Mouse (Mus musculus): ENCODE measurements around the gene Mb21d2. TPM values are rescaled to one million over a fixed set of nuclear protein-coding genes. Genes with fewer than 3 reads are reported as not detected.

The Mb21d2 gene
- polyA plus RNA-seq, 1 experiment from 2014 or later: 8.1 TPM

DNA sequence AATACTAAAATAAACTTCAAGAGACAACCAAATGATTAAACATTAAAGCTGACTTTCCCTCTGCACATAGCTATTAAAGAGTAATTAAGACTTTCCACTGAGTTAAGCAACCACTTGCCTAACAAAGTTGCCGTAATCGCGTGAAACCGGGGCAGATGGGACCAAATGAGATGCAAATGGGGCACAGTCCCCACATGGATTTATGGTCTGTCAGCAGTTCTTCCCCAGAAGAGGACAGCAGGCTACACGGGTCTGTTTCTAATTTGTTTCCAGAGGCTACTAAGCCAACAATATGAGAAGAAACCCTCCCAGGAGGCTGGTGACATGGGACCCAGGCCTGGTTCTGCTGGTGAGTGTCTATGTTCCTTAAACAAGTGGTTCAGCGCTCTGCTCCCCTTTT, 34.6 kb downstream of the Mb21d2 start:
- H3K9me3 ChIP-seq (ENCODE audit: control insufficient read depth, low read length): no peaks in the 10 kb centered on the region; the same call in 1 of the 2 replicates
- no peak overlapping the region for H3K4me2 ChIP-seq (ENCODE audit: low read depth, severe bottlenecking)
- H3K9ac ChIP-seq (ENCODE audit: low read length): no peak overlapping the region
- peaks cover 35% of the 10 kb centered on the region for H3K4me1 ChIP-seq (ENCODE audit: control insufficient read depth, insufficient read depth, low read length)
- ATAC-seq (ENCODE audit: insufficient number of reproducible peaks, low FRiP score, low TSS enrichment, low read depth) (no peak), DNase-seq (ENCODE audit: low spot score) (no peak)
- no peak overlapping the region for H3K4me3 ChIP-seq (ENCODE audit: low read depth, low read length)
- no peaks in the 10 kb centered on the region for H3K36me3 ChIP-seq (ENCODE audit: control insufficient read depth, insufficient read depth, low read length)
- 15% methylated on average over 6 of the region's 6 CpGs for WGBS
- no peak overlapping the region for H3K27ac ChIP-seq (replicated peaks; ENCODE audit: low read depth, low read length)
- no peaks in the 10 kb centered on the region for H3K27me3 ChIP-seq (ENCODE audit: control insufficient read depth, insufficient read depth, low read length)

DNA sequence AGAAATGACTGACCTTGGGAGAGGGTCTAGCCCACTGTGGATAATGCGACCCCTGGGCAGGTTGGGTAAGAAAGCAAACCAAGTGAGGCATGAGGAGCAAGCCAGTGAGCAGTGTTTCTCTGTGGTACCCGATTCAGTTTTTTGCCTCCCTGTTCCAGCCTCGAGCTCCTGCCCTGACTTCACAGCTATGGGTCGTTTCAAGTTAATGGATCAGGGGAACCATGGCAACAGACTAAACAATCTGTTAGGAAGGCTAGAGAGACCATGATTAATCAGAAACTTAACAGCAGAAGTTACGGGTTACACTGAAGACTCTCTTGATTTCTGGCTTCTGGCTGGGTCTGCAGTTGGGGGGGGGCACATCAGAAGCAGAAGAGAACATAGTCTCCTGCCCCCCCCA, 36.2 kb downstream of the Mb21d2 start:
- no peaks in the 10 kb centered on the region for H3K27me3 ChIP-seq (ENCODE audit: control insufficient read depth, insufficient read depth, low read length)
- no peak overlapping the region for H3K27ac ChIP-seq (replicated peaks; ENCODE audit: low read depth, low read length)
- DNase-seq (ENCODE audit: low spot score): no peak
- no peak overlapping the region for H3K4me2 ChIP-seq (ENCODE audit: low read depth, severe bottlenecking)
- 22% methylated on average over 5 of the region's 5 CpGs for WGBS
- H3K9ac ChIP-seq (ENCODE audit: low read length): no peak overlapping the region
- H3K9me3 ChIP-seq (ENCODE audit: control insufficient read depth, low read length): peaks cover 2% of the 10 kb centered on the region; the same call in 1 of the 2 replicates
- ATAC-seq (ENCODE audit: insufficient number of reproducible peaks, low FRiP score, low TSS enrichment, low read depth): no peak
- H3K36me3 ChIP-seq (ENCODE audit: control insufficient read depth, insufficient read depth, low read length): no peaks in the 10 kb centered on the region
- no peak overlapping the region for H3K4me3 ChIP-seq (ENCODE audit: low read depth, low read length)
- peaks cover 21% of the 10 kb centered on the region for H3K4me1 ChIP-seq (ENCODE audit: control insufficient read depth, insufficient read depth, low read length)

DNA sequence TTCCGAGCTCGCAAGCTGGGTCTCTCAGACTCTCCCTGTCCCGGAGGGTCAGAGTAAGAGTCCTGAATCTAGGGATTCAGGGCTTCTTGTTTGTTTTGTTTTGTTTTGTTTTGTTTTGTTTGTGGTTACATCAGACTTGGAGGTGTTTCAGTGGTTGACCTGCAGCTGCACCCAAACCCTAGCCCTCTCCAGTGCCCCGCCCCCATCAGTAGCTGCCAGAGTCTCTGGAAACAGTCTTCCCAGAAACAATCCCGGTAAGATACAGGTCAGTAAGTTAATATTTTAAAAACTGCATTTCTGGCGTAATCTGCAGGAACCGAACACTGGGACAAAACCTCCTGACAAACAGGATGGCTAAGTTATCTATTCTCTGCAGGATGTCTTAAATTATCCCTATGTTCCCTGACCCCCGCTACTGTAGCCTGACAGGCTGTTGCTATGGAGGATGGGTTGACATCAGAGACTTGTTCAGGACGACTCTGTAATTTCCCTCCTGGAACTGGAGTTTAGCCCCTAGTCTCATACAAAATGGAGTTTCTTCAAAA, 43.2 kb downstream of the Mb21d2 start:
- DNase-seq (ENCODE audit: low spot score) (no peak), ATAC-seq (ENCODE audit: insufficient number of reproducible peaks, low FRiP score, low TSS enrichment, low read depth) (no peak)
- peaks cover 2% of the 10 kb centered on the region; the same call in 1 of the 2 replicates for H3K9me3 ChIP-seq (ENCODE audit: control insufficient read depth, low read length)
- H3K36me3 ChIP-seq (ENCODE audit: control insufficient read depth, insufficient read depth, low read length): no peaks in the 10 kb centered on the region
- H3K27me3 ChIP-seq (ENCODE audit: control insufficient read depth, insufficient read depth, low read length): no peaks in the 10 kb centered on the region
- 77% methylated on average over 9 of the region's 9 CpGs for WGBS
- no peak overlapping the region for H3K9ac ChIP-seq (ENCODE audit: low read length)
- no peak overlapping the region for H3K4me2 ChIP-seq (ENCODE audit: low read depth, severe bottlenecking)
- peaks cover 9% of the 10 kb centered on the region; the same call in 1 of the 2 replicates for H3K4me1 ChIP-seq (ENCODE audit: control insufficient read depth, insufficient read depth, low read length)
- no peak overlapping the region for H3K4me3 ChIP-seq (ENCODE audit: low read depth, low read length)
- H3K27ac ChIP-seq (replicated peaks; ENCODE audit: low read depth, low read length): no peak overlapping the region

DNA sequence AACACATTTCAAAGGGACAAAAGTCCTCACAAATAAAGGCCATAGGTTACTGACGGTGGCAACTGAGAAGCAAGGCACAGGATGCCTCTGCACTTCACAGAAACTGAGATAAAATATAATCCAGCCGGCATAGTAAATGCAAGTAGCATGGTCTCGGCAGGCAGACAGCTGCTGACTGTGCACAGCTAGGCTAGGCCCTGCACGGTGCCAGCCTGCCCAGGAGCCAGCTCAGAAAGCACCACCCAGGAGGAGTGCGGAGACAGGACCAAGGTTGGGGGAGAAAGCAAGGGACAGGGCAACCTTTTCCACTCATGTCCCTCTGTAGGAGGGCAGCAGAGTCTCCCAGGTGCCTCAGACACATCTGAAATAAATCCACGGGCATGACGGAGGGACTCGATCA, 44.0 kb downstream of the Mb21d2 start:
- Histone ChIP-seq H3K9me3 (ENCODE audit: control insufficient read depth, low read length) (peaks cover 2% of the 10 kb centered on the region; the same call in 1 of the 2 replicates), H3K27ac (replicated peaks; ENCODE audit: low read depth, low read length) (no peak overlapping the region), H3K9ac (ENCODE audit: low read length) (no peak overlapping the region), H3K4me1 (ENCODE audit: control insufficient read depth, insufficient read depth, low read length) (peaks cover 11% of the 10 kb centered on the region; the same call in 1 of the 2 replicates), H3K4me3 (ENCODE audit: low read depth, low read length) (no peak overlapping the region), H3K4me2 (ENCODE audit: low read depth, severe bottlenecking) (no peak overlapping the region), H3K36me3 (ENCODE audit: control insufficient read depth, insufficient read depth, low read length) (no peaks in the 10 kb centered on the region), H3K27me3 (ENCODE audit: control insufficient read depth, insufficient read depth, low read length) (no peaks in the 10 kb centered on the region)
- ATAC-seq (ENCODE audit: insufficient number of reproducible peaks, low FRiP score, low TSS enrichment, low read depth) (no peak), DNase-seq (ENCODE audit: low spot score) (no peak)
- WGBS: 84% methylated on average over 8 of the region's 8 CpGs

DNA sequence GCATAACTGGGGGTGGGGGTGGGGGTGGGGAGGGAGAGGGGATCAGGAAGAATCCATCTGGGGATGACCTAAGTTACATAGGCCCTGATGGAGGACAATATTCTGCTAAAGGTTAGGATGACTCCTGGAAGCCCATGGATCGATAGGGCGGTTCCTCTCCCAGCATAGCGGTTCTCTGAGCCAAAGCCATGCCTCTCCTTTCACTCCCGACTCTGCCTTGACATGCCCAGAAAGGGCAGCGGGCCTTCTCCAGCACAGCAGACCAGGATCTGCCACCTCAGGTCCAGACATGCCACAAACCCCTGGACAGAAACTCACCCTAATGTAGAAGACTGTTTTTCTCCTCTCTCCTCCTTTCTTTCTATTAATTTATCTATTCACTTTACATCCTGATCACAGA, 44.8 kb downstream of the Mb21d2 start:
- 90% methylated on average over 5 of the region's 5 CpGs for WGBS
- Histone ChIP-seq H3K36me3 (ENCODE audit: control insufficient read depth, insufficient read depth, low read length) (no peaks in the 10 kb centered on the region), H3K9ac (ENCODE audit: low read length) (no peak overlapping the region), H3K9me3 (ENCODE audit: control insufficient read depth, low read length) (peaks cover 2% of the 10 kb centered on the region; the same call in 1 of the 2 replicates), H3K4me1 (ENCODE audit: control insufficient read depth, insufficient read depth, low read length) (peaks cover 11% of the 10 kb centered on the region; the same call in 1 of the 2 replicates), H3K27me3 (ENCODE audit: control insufficient read depth, insufficient read depth, low read length) (no peaks in the 10 kb centered on the region), H3K27ac (replicated peaks; ENCODE audit: low read depth, low read length) (no peak overlapping the region), H3K4me2 (ENCODE audit: low read depth, severe bottlenecking) (no peak overlapping the region), H3K4me3 (ENCODE audit: low read depth, low read length) (no peak overlapping the region)
- DNase-seq (ENCODE audit: low spot score): no peak
- no peak for ATAC-seq (ENCODE audit: insufficient number of reproducible peaks, low FRiP score, low TSS enrichment, low read depth)

DNA sequence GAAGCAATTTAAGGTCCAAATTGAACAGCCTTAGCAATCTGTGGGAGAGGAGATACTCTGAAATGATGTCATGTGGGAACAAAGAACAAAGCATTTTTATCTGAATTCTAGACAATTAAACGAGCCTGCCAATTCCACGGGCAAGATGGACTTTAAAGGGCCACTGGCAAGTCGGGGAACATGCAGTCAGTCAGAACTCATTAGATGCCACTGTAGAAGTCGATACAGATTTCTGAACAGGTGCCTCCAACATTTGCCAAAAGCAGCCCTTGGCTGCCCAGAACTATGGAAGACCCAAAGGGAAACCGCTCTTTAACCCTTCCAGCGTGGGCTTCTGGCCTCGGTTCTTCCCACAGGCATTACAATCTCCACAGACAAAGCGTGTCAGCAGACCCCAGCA, 45.8 kb downstream of the Mb21d2 start:
- Histone ChIP-seq H3K4me3 (ENCODE audit: low read depth, low read length) (no peak overlapping the region), H3K9me3 (ENCODE audit: control insufficient read depth, low read length) (no peaks in the 10 kb centered on the region), H3K27ac (replicated peaks; ENCODE audit: low read depth, low read length) (no peak overlapping the region), H3K4me2 (ENCODE audit: low read depth, severe bottlenecking) (no peak overlapping the region), H3K27me3 (ENCODE audit: control insufficient read depth, insufficient read depth, low read length) (no peaks in the 10 kb centered on the region), H3K4me1 (ENCODE audit: control insufficient read depth, insufficient read depth, low read length) (peaks cover 11% of the 10 kb centered on the region; the same call in 1 of the 2 replicates), H3K36me3 (ENCODE audit: control insufficient read depth, insufficient read depth, low read length) (no peaks in the 10 kb centered on the region), H3K9ac (ENCODE audit: low read length) (no peak overlapping the region)
- ATAC-seq (ENCODE audit: insufficient number of reproducible peaks, low FRiP score, low TSS enrichment, low read depth) (no peak), DNase-seq (ENCODE audit: low spot score) (no peak)
- 69% methylated on average over 8 of the region's 8 CpGs for WGBS

DNA sequence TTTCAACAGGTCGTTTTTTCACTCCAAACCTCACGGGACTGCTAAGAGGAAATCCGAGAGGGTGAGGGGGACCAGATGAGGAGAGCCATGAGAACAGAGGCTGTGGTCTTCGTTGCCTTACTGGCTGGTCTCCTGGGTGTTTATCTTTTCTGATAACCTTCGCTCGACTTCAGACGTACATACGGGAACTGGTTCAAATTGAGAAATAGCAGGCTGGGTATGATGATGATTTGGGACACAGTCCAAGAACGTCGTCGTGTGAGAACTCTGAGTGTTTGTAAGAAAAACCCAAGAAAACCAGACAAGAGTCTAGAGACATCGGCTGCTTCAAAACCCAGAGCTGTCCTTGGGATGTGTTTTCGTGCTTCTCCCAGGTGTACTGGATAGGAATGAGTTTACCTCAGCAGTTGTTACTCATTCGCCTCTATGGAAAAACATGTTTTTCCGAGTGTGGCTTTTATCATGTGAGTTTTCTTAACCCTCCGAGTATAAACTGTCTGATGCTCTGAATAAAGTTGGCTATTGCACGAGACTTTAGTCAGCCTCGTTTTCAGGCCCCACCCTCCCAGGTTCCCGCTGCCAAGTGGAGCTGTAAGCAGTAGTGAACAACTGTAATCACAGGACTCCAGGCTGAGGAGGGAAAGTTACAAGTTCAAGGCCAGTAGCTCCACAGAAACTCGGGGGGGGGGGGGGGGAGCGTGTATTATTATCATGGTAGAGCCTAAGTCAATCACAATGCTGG, 46.6 kb downstream of the Mb21d2 start:
- H3K4me1 ChIP-seq (ENCODE audit: control insufficient read depth, insufficient read depth, low read length): peaks cover 11% of the 10 kb centered on the region; the same call in 1 of the 2 replicates
- H3K9me3 ChIP-seq (ENCODE audit: control insufficient read depth, low read length): no peaks in the 10 kb centered on the region
- H3K4me3 ChIP-seq (ENCODE audit: low read depth, low read length): no peak overlapping the region
- DNase-seq (ENCODE audit: low spot score): no peak
- H3K36me3 ChIP-seq (ENCODE audit: control insufficient read depth, insufficient read depth, low read length): no peaks in the 10 kb centered on the region
- no peak overlapping the region for H3K9ac ChIP-seq (ENCODE audit: low read length)
- no peaks in the 10 kb centered on the region for H3K27me3 ChIP-seq (ENCODE audit: control insufficient read depth, insufficient read depth, low read length)
- 60% methylated on average over 21 of the region's 21 CpGs for WGBS
- H3K27ac ChIP-seq (replicated peaks; ENCODE audit: low read depth, low read length): no peak overlapping the region
- H3K4me2 ChIP-seq (ENCODE audit: low read depth, severe bottlenecking): no peak overlapping the region
- ATAC-seq (ENCODE audit: insufficient number of reproducible peaks, low FRiP score, low TSS enrichment, low read depth): no peak

DNA sequence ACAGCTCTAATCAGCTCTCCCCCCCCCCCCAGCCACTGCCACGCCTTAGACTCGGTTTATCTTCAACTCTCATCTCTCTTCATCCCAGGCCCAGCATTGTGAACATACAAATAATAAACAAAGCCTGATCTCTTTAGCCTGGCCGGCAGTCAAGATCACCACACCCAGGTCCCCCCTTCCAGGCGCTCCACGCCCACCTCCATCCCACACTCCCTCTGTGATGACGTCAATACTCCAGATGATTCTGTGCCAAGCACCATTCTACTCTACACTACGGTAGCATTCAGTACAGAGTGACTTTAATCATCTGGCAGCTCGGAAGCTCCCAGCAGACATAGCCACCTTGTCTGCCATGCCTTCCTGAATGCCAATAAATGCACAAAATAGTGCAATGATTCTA, 47.7 kb downstream of the Mb21d2 start:
- Histone ChIP-seq H3K4me3 (ENCODE audit: low read depth, low read length) (no peak overlapping the region), H3K9me3 (ENCODE audit: control insufficient read depth, low read length) (no peaks in the 10 kb centered on the region), H3K4me2 (ENCODE audit: low read depth, severe bottlenecking) (no peak overlapping the region), H3K9ac (ENCODE audit: low read length) (no peak overlapping the region), H3K27me3 (ENCODE audit: control insufficient read depth, insufficient read depth, low read length) (no peaks in the 10 kb centered on the region), H3K27ac (replicated peaks; ENCODE audit: low read depth, low read length) (no peak overlapping the region), H3K36me3 (ENCODE audit: control insufficient read depth, insufficient read depth, low read length) (no peaks in the 10 kb centered on the region), H3K4me1 (ENCODE audit: control insufficient read depth, insufficient read depth, low read length) (peaks cover 11% of the 10 kb centered on the region; the same call in 1 of the 2 replicates)
- no peak for DNase-seq (ENCODE audit: low spot score)
- ATAC-seq (ENCODE audit: insufficient number of reproducible peaks, low FRiP score, low TSS enrichment, low read depth): no peak
- 55% methylated on average over 8 of the region's 8 CpGs for WGBS
